9 mouse cellular contexts compared by ENCODE assay signal in the genomic region with DNA sequence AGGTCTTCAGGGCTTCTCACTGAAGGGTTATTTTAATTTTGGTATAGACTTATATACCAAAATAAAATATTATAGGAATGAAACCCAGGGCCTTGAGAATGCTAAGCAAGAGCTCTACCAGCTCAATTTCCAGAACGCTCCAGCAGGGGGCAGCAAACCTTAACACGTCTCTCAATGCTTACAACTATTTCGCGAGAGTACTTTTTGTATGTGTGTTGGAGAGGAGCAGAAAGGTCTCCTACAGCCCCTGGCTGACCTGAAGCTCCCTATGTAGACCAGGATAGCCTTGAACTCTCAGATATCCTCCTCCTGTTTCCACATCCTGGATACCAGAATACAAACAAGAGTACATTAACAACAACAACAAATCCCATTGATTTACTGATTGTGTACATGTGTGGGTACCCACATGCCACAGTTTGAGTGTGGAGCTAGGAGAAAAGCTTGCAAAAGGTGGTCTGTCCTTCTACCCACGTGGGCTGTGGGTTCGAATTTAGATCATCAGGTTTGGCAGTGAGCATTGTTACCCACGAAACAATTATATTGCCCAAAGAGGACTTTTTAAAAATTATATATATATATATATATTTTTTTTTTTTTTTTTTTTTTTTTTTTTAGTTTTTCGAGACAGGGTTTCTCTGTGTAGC. TPM values are rescaled to one million over a fixed set of nuclear protein-coding genes. Genes with fewer than 3 reads are reported as not detected.
DNase-seq lines count a peak whose midpoint lies in the region; ATAC-seq lines count a peak whose summit lies in the region.
"Had no signal": no experiment of that assay in that cellular context is flagged by ENCODE, and none has a peak within 500 bp of the region (broad histone marks: within the 10 kb centered on the region; RNA-seq: fewer than 3 reads in every experiment).

No protein-coding gene starts in this region.

- H3K27me3 ChIP-seq in midbrain, embryonic 10.5 days (ENCODE audit: low read depth, poor library complexity, severe bottlenecking) = peaks cover 10% of the 10 kb centered on the region
- peaks cover 6% of the 10 kb centered on the region for H3K27me3 ChIP-seq in midbrain, embryonic 13.5 days
- H3K27me3 ChIP-seq in liver, embryonic 11.5 days (replicated peaks; ENCODE audit: control insufficient read depth, insufficient read depth, low read length) = no peaks in the 10 kb centered on the region
- H3K27me3 ChIP-seq: stomach, embryonic 15.5 days had no signal

- no peak overlapping the region for H3K4me2 ChIP-seq in midbrain, embryonic 13.5 days (replicated peaks)
- 0 out of 2 replicates have a peak overlapping the region, but pooled peaks have one; percentile 13 for H3K4me2 ChIP-seq in liver, embryonic 11.5 days
- H3K4me2 ChIP-seq: stomach, embryonic 15.5 days had no signal

- H3K4me3 ChIP-seq in midbrain, embryonic 10.5 days = no peak overlapping the region
- no peak overlapping the region for H3K4me3 ChIP-seq in midbrain, embryonic 13.5 days (replicated peaks)
- H3K4me3 ChIP-seq in liver, embryonic 11.5 days (ENCODE audit: low read depth, low read length) = no peak overlapping the region
- H3K4me3 ChIP-seq: stomach, embryonic 15.5 days had no signal

- peaks cover 9% of the 10 kb centered on the region for H3K4me1 ChIP-seq in midbrain, embryonic 10.5 days
- H3K4me1 ChIP-seq in midbrain, embryonic 13.5 days (replicated peaks) = peaks cover 9% of the 10 kb centered on the region
- H3K4me1 ChIP-seq in liver, embryonic 11.5 days (replicated peaks; ENCODE audit: control insufficient read depth, insufficient read depth, low read length) = no peaks in the 10 kb centered on the region; the same call in 1 of the 2 replicates

- H3K9me3 ChIP-seq in midbrain, embryonic 10.5 days (replicated peaks) = peaks cover 4% of the 10 kb centered on the region; the same call in 1 of the 2 replicates
- H3K9me3 ChIP-seq in midbrain, embryonic 13.5 days = no peaks in the 10 kb centered on the region
- no peaks in the 10 kb centered on the region for H3K9me3 ChIP-seq in liver, embryonic 11.5 days (ENCODE audit: control insufficient read depth, low read length)
- H3K9me3 ChIP-seq: stomach, embryonic 15.5 days had no signal

- no peaks in the 10 kb centered on the region for H3K36me3 ChIP-seq in midbrain, embryonic 10.5 days
- H3K36me3 ChIP-seq in midbrain, embryonic 13.5 days = no peaks in the 10 kb centered on the region
- H3K36me3 ChIP-seq in liver, embryonic 11.5 days (ENCODE audit: control insufficient read depth, insufficient read depth, low read length) = no peaks in the 10 kb centered on the region
- H3K36me3 ChIP-seq: stomach, embryonic 15.5 days had no signal

- WGBS in midbrain, embryonic 10.5 days = 30% methylated on average over 7 of the region's 8 CpGs
- WGBS in midbrain, embryonic 13.5 days = 19% methylated on average over 7 of the region's 8 CpGs
- WGBS in liver, embryonic 11.5 days = 21% methylated on average over 7 of the region's 8 CpGs

- no peak overlapping the region for H3K27ac ChIP-seq in midbrain, embryonic 10.5 days (replicated peaks)
- H3K27ac ChIP-seq in midbrain, embryonic 13.5 days = no peak overlapping the region
- no peak overlapping the region for H3K27ac ChIP-seq in liver, embryonic 11.5 days (ENCODE audit: low read depth, low read length)
- H3K27ac ChIP-seq: stomach, embryonic 15.5 days had no signal

- DNase-seq in midbrain, embryonic 10.5 days (ENCODE audit: low spot score) = peak; percentile 81
- DNase-seq in adrenal gland, adult 8-10 months = peak; percentile 47
- DNase-seq in embryo, embryonic 11 days = peak; percentile 90
- DNase-seq in kidney, adult 8-10 months = peak; percentile 70 to 87
- peak; percentile 80 for DNase-seq in liver, embryonic 11.5 days (ENCODE audit: low spot score)
- peak; percentile 74 for DNase-seq in retina, postnatal 7 days (ENCODE audit: low read depth, low spot score)
- DNase-seq in urinary bladder, postnatal 14 days (ENCODE audit: low spot score) = peak; percentile 87

- no peak overlapping the region for H3K9ac ChIP-seq in midbrain, embryonic 13.5 days (replicated peaks)
- H3K9ac ChIP-seq in liver, embryonic 11.5 days (ENCODE audit: low read depth, low read length) = no peak overlapping the region
- H3K9ac ChIP-seq: stomach, embryonic 15.5 days had no signal

- no peak for ATAC-seq in midbrain, embryonic 13.5 days
- ATAC-seq in liver, embryonic 11.5 days (replicated peaks; ENCODE audit: low FRiP score) = no peak

RNA-seq across cellular contexts. Expression of a gene that starts 4.9 kb away (rescaled TPM):
- 118 and 129 TPM in 2 replicates for polyA plus RNA-seq in midbrain, embryonic 10.5 days (2016; fragmentation: Nextera tagmentation; extraction: Ambion mirVana)
- polyA plus RNA-seq in midbrain, embryonic 13.5 days (2015; fragmentation: Nextera tagmentation; extraction: Ambion mirVana) = 37.3 and 41.4 TPM in 2 replicates
- total RNA-seq in adrenal gland, adult 8-10 months (2022) = 100 to 1,000 TPM; 207 to 347 (median 262) TPM
- 202 and 214 TPM in 2 replicates for polyA plus RNA-seq in liver, embryonic 11.5 days (2014; fragmentation: Nextera tagmentation; extraction: Ambion mirVana)

RNA-seq across cellular contexts. Expression of a gene that starts 30.2 kb away (rescaled TPM):
- polyA plus RNA-seq in midbrain, embryonic 10.5 days (2016; fragmentation: Nextera tagmentation; extraction: Ambion mirVana) = 3.3 and 4.2 TPM in 2 replicates
- polyA plus RNA-seq in midbrain, embryonic 13.5 days (2015; fragmentation: Nextera tagmentation; extraction: Ambion mirVana) = 7.5 and 8.2 TPM in 2 replicates
- 1 to 10 TPM in 2 of 4 experiments, under 1 TPM in 2; 0.81 to 2.2 (median 1.4) TPM for total RNA-seq in adrenal gland, adult 8-10 months (2022)
- 0.36 and 0.90 TPM in 2 replicates for polyA plus RNA-seq in liver, embryonic 11.5 days (2014; fragmentation: Nextera tagmentation; extraction: Ambion mirVana)

RNA-seq across cellular contexts. Expression of a gene that starts 49.6 kb away (rescaled TPM):
- 47.5 and 50.2 TPM in 2 replicates for polyA plus RNA-seq in midbrain, embryonic 10.5 days (2016; fragmentation: Nextera tagmentation; extraction: Ambion mirVana)
- polyA plus RNA-seq in midbrain, embryonic 13.5 days (2015; fragmentation: Nextera tagmentation; extraction: Ambion mirVana) = 13.3 and 14.6 TPM in 2 replicates
- total RNA-seq in adrenal gland, adult 8-10 months (2022) = 1 to 10 TPM in 1 of 4 experiments, under 1 TPM in 3; 0.22 to 2.3 (median 0.67) TPM
- 26.5 and 27.8 TPM in 2 replicates for polyA plus RNA-seq in liver, embryonic 11.5 days (2014; fragmentation: Nextera tagmentation; extraction: Ambion mirVana)
